Mouse (Mus musculus): ENCODE data around the gene Stk32c. TPM values are rescaled to one million over a fixed set of nuclear protein-coding genes. Genes with fewer than 3 reads are reported as not detected.

Gene Stk32c
- polyA plus RNA-seq, 1 experiment from 2014 or later = not detected

GRCm38 (mm10) chr7:139119152-139119774 lies 93.8 kb downstream of the Stk32c start:
- Histone ChIP-seq H3K27ac (ENCODE audit: low read depth, low read length) (no peak overlapping the region), H3K4me3 (ENCODE audit: low read depth, low read length) (no peak overlapping the region), H3K9ac (ENCODE audit: low read depth, low read length) (no peak overlapping the region), H3K9me3 (replicated peaks; ENCODE audit: control insufficient read depth, low read length) (no peaks in the 10 kb centered on the region), H3K36me3 (ENCODE audit: control insufficient read depth, insufficient read depth, low read length) (no peaks in the 10 kb centered on the region), H3K4me1 (ENCODE audit: control insufficient read depth, insufficient read depth, low read length) (no peaks in the 10 kb centered on the region), H3K27me3 (ENCODE audit: control insufficient read depth, insufficient read depth, low read length) (peaks cover 9% of the 10 kb centered on the region), H3K4me2 (no peak overlapping the region)
- WGBS (ENCODE audit: insufficient replicate concordance) = 41% methylated on average over 13 of the region's 13 CpGs
- no peak for ATAC-seq (replicated peaks; ENCODE audit: insufficient number of reproducible peaks, low FRiP score, low TSS enrichment)

GRCm38 (mm10) chr7:139107908-139108650 lies 105.0 kb downstream of the Stk32c start:
- WGBS (ENCODE audit: insufficient replicate concordance) = 80% methylated on average over 9 of the region's 9 CpGs
- Histone ChIP-seq H3K27ac (ENCODE audit: low read depth, low read length) (no peak overlapping the region), H3K4me1 (ENCODE audit: control insufficient read depth, insufficient read depth, low read length) (no peaks in the 10 kb centered on the region), H3K36me3 (ENCODE audit: control insufficient read depth, insufficient read depth, low read length) (no peaks in the 10 kb centered on the region), H3K4me3 (ENCODE audit: low read depth, low read length) (no peak overlapping the region), H3K9ac (ENCODE audit: low read depth, low read length) (no peak overlapping the region), H3K4me2 (no peak overlapping the region), H3K9me3 (replicated peaks; ENCODE audit: control insufficient read depth, low read length) (no peaks in the 10 kb centered on the region), H3K27me3 (ENCODE audit: control insufficient read depth, insufficient read depth, low read length) (no peaks in the 10 kb centered on the region)
- ATAC-seq (replicated peaks; ENCODE audit: insufficient number of reproducible peaks, low FRiP score, low TSS enrichment) = no peak

GRCm38 (mm10) chr7:139105705-139106104 lies 107.4 kb downstream of the Stk32c start:
- ATAC-seq (replicated peaks; ENCODE audit: insufficient number of reproducible peaks, low FRiP score, low TSS enrichment) = no peak
- Histone ChIP-seq H3K4me2 (no peak overlapping the region), H3K36me3 (ENCODE audit: control insufficient read depth, insufficient read depth, low read length) (no peaks in the 10 kb centered on the region), H3K9ac (ENCODE audit: low read depth, low read length) (no peak overlapping the region), H3K27me3 (ENCODE audit: control insufficient read depth, insufficient read depth, low read length) (no peaks in the 10 kb centered on the region), H3K27ac (ENCODE audit: low read depth, low read length) (no peak overlapping the region), H3K9me3 (replicated peaks; ENCODE audit: control insufficient read depth, low read length) (no peaks in the 10 kb centered on the region), H3K4me3 (ENCODE audit: low read depth, low read length) (no peak overlapping the region), H3K4me1 (ENCODE audit: control insufficient read depth, insufficient read depth, low read length) (no peaks in the 10 kb centered on the region)
- 82% methylated on average over 7 of the region's 7 CpGs for WGBS (ENCODE audit: insufficient replicate concordance)

GRCm38 (mm10) chr7:139105076-139105475 lies 108.0 kb downstream of the Stk32c start:
- no peak overlapping the region for H3K4me3 ChIP-seq (ENCODE audit: low read depth, low read length)
- H3K4me2 ChIP-seq = no peak overlapping the region
- no peak overlapping the region for H3K9ac ChIP-seq (ENCODE audit: low read depth, low read length)
- no peaks in the 10 kb centered on the region for H3K27me3 ChIP-seq (ENCODE audit: control insufficient read depth, insufficient read depth, low read length)
- no peaks in the 10 kb centered on the region for H3K36me3 ChIP-seq (ENCODE audit: control insufficient read depth, insufficient read depth, low read length)
- ATAC-seq (replicated peaks; ENCODE audit: insufficient number of reproducible peaks, low FRiP score, low TSS enrichment) = no peak
- H3K9me3 ChIP-seq (replicated peaks; ENCODE audit: control insufficient read depth, low read length) = no peaks in the 10 kb centered on the region
- no peaks in the 10 kb centered on the region for H3K4me1 ChIP-seq (ENCODE audit: control insufficient read depth, insufficient read depth, low read length)
- WGBS (ENCODE audit: insufficient replicate concordance) = 78% methylated on average over 5 of the region's 5 CpGs
- H3K27ac ChIP-seq (ENCODE audit: low read depth, low read length) = no peak overlapping the region

DNA sequence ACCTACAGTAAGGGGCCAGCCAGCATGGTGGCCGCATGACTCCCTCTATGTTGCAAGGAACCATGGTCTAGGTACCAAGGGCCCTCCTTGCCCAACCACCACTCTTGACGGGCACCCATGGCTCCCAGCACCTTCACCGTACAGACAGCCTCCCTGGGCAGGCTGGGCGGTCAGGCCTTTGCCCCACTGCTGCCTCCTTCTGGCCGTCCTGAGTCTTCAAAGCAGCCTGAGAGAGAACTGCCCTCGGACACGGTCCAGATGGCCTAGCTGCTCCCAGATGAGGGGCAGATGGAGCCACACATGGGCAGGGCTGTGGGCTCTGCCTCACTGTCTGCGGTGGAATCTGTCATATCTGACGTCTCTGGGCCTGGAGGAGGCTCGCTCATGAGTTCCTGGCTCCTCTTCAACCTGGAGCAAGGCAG lies 109.1 kb downstream of the Stk32c start:
- 59% methylated on average over 10 of the region's 10 CpGs for WGBS (ENCODE audit: insufficient replicate concordance)
- ATAC-seq (replicated peaks; ENCODE audit: insufficient number of reproducible peaks, low FRiP score, low TSS enrichment) = no peak

GRCm38 (mm10) chr7:139101826-139102225 lies 111.3 kb downstream of the Stk32c start:
- Histone ChIP-seq H3K27me3 (ENCODE audit: control insufficient read depth, insufficient read depth, low read length) (0 out of 2 replicates have a peak, but pooled peaks cover 2% of the 10 kb centered on the region), H3K4me2 (no peak overlapping the region), H3K36me3 (ENCODE audit: control insufficient read depth, insufficient read depth, low read length) (no peaks in the 10 kb centered on the region), H3K4me1 (ENCODE audit: control insufficient read depth, insufficient read depth, low read length) (no peaks in the 10 kb centered on the region), H3K27ac (ENCODE audit: low read depth, low read length) (no peak overlapping the region), H3K9me3 (replicated peaks; ENCODE audit: control insufficient read depth, low read length) (no peaks in the 10 kb centered on the region), H3K9ac (ENCODE audit: low read depth, low read length) (no peak overlapping the region), H3K4me3 (ENCODE audit: low read depth, low read length) (no peak overlapping the region)
- ATAC-seq (replicated peaks; ENCODE audit: insufficient number of reproducible peaks, low FRiP score, low TSS enrichment) = no peak
- whole genome bisulfite sequencing (ENCODE audit: insufficient replicate concordance) = 68% methylated on average over 3 of the region's 3 CpGs

More for the DNA sequence above, 109.1 kb downstream of the Stk32c start:
- Histone ChIP-seq H3K27me3 (ENCODE audit: control insufficient read depth, insufficient read depth, low read length) (0 out of 2 replicates have a peak, but pooled peaks cover 2% of the 10 kb centered on the region), H3K9me3 (replicated peaks; ENCODE audit: control insufficient read depth, low read length) (no peaks in the 10 kb centered on the region), H3K4me2 (no peak overlapping the region), H3K4me1 (ENCODE audit: control insufficient read depth, insufficient read depth, low read length) (no peaks in the 10 kb centered on the region), H3K27ac (ENCODE audit: low read depth, low read length) (no peak overlapping the region), H3K9ac (ENCODE audit: low read depth, low read length) (no peak overlapping the region), H3K36me3 (ENCODE audit: control insufficient read depth, insufficient read depth, low read length) (no peaks in the 10 kb centered on the region), H3K4me3 (ENCODE audit: low read depth, low read length) (no peak overlapping the region)

- no peak overlapping the region for H3K4me3 ChIP-seq (ENCODE audit: low read depth, low read length)
- H3K4me1 ChIP-seq (ENCODE audit: control insufficient read depth, insufficient read depth, low read length) = no peaks in the 10 kb centered on the region
- 68% methylated on average over 10 of the region's 10 CpGs for WGBS (ENCODE audit: insufficient replicate concordance)
- no peaks in the 10 kb centered on the region for H3K36me3 ChIP-seq (ENCODE audit: control insufficient read depth, insufficient read depth, low read length)
- H3K27me3 ChIP-seq (ENCODE audit: control insufficient read depth, insufficient read depth, low read length) = 0 out of 2 replicates have a peak, but pooled peaks cover 2% of the 10 kb centered on the region
- no peak overlapping the region for H3K27ac ChIP-seq (ENCODE audit: low read depth, low read length)
- no peak overlapping the region for H3K4me2 ChIP-seq
- no peak overlapping the region for H3K9ac ChIP-seq (ENCODE audit: low read depth, low read length)
- no peaks in the 10 kb centered on the region for H3K9me3 ChIP-seq (replicated peaks; ENCODE audit: control insufficient read depth, low read length)
- no peak for ATAC-seq (replicated peaks; ENCODE audit: insufficient number of reproducible peaks, low FRiP score, low TSS enrichment)
Measured at GRCm38 (mm10) chr7:139101286-139101804, 111.8 kb downstream of the Stk32c start.

DNA sequence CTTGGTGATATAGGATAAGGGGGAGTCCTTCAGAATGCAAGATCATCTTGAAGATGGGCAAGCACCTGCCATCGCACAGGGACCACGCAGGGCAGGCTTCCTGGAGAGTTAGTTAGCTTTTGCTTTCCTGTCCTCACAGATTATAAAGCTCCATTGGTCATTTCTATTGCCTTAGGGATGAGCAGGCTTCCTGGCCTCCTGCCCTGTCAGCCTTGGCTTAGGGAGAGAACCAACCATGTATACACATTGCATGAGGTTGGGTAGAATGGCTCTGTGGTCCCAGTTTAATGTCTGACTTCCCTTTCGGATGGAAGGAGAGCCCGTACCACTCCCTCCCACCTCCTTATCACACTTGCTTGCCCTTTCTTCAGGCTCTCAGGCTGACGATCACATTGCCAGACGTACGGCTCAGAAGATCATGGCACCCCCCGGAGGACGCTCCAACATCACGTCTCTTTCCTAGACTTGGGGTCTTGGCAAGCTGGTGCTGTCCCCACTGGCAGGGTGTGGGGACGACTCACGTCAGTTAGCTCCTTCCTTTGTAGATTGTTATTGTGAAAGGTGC lies 112.5 kb downstream of the Stk32c start:
- Histone ChIP-seq H3K4me1 (ENCODE audit: control insufficient read depth, insufficient read depth, low read length) (no peaks in the 10 kb centered on the region), H3K4me2 (no peak overlapping the region), H3K9me3 (replicated peaks; ENCODE audit: control insufficient read depth, low read length) (no peaks in the 10 kb centered on the region), H3K27ac (ENCODE audit: low read depth, low read length) (no peak overlapping the region), H3K9ac (ENCODE audit: low read depth, low read length) (no peak overlapping the region), H3K27me3 (ENCODE audit: control insufficient read depth, insufficient read depth, low read length) (0 out of 2 replicates have a peak, but pooled peaks cover 2% of the 10 kb centered on the region), H3K36me3 (ENCODE audit: control insufficient read depth, insufficient read depth, low read length) (no peaks in the 10 kb centered on the region), H3K4me3 (ENCODE audit: low read depth, low read length) (no peak overlapping the region)
- 53% methylated on average over 12 of the region's 12 CpGs for WGBS (ENCODE audit: insufficient replicate concordance)
- no peak for ATAC-seq (replicated peaks; ENCODE audit: insufficient number of reproducible peaks, low FRiP score, low TSS enrichment)
